Mouse (Mus musculus) gonadal fat pad, adult 2 months (tissue): Measurements from ENCODE around the gene Tifa. TPM values are rescaled to one million over a fixed set of nuclear protein-coding genes. Genes with fewer than 3 reads are reported as not detected.

Source experiments
- DNase-seq: peaks from one replicate; pipeline ENCODE4 v3.0.0-alpha.2; 2012; ENCODE audit warnings: low read depth
- polyA plus RNA-seq: library from polyadenylated mRNA; depleted of rRNA; stranded (reverse); fragments of >200 nt; gene quantifications from 2 replicates; pipeline ENCODE4 v1.2.3, GENCODE M21; 2012

Tifa gene
- polyA plus RNA-seq, 1 experiment, result 2.7 TPM

DNA sequence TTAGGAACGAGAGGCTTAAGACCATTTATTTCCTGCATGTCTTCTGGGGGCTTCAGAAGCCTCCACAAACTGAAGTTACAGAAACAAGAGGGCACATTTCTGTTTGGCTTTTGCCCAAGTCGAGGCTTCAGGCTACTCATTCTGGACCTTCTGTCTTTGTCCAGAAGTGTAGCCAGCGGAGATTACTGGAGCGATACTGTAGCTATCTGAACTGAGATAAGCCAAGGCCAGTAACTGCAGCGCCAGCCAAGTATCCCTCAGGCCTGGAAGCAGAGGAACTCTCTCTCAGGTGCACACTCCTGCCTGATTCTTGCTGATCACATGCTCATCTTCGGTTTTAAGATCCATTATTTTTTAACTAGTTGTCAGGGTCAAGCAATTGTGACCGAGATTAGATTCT is 1.6 kb upstream of the Tifa start:
- no peak for DNase-seq

DNA sequence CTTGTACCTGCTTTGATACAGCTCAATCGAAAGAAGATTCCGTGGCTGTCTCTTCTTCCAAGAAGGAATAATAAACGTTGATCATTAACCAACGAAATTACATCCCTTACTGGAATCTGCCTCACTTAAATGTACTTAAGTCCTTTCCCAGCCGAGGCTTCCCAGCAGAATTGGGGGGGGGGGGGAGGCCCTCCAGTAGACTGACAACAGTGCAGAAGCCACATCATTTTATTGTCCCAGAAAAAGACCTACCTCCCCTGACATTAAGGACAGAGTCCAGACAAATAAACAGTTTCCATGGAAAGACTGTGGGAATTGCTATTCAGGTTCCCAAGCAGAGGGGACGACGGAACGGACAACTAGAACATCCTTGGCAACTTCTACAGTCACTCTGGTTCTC is 686 bp upstream of the Tifa start:
- no peak for DNase-seq

DNA sequence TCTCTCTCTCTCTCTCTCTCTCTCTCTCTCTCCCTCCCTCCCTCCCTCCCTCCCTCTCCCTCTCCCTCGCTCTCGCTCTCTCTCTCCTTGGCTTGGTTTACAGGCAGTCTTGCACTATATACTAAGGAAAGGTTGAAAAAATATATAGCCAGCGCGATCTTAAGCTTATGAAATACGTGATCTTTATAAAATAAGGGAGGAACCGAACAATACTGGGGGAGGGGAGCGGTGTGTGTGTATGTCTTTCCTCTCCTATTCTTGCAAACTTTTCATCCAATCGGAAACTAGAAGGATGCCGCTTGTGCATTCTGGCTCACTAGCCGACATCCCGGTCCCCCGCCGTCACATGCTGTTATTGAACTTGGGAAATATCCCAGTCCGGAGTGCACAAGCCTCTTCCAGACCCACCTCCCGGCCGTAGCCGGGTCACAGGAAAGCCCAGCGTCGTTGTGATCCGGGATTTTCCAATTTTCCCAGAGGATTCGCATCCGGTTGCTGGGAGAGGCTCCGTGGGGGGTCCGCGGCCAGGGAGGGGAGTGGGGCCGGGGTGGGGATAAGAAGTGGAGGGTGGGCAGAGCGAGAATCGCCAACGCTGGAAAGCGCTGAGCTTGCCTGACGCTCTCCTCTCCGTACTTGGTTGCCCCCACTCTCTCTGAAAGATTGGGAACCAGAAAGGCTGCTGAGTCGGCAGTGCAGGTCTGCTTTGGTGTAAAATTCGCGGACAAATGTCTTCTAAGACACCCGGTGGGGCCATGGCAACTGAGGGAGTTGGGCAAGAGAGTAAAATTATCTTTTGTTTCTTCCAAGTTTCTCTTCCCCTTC is 840 bp downstream of the Tifa start:
- no peak for DNase-seq

DNA sequence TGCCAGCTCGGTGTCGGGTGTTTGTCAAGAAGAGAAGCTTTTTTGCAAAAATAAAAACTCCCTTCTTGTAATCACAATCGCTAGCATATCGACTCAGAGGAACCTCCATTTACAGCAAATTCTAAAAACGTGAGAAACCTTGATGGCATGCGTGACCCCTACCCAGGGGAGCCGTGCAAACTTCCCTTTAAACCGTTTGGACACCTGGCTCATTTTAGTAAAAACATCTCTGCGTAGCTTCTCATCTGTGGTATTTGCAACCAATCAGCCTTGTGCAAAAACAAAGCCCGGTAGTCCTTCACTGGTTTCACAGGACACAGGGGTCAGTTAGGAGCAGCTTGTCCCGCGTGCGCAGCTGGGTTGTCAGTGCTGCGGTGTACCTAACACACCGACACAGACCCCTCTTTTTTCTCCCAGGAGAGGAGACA is 1.5 kb downstream of the Tifa start:
- DNase-seq, result no peak

DNA sequence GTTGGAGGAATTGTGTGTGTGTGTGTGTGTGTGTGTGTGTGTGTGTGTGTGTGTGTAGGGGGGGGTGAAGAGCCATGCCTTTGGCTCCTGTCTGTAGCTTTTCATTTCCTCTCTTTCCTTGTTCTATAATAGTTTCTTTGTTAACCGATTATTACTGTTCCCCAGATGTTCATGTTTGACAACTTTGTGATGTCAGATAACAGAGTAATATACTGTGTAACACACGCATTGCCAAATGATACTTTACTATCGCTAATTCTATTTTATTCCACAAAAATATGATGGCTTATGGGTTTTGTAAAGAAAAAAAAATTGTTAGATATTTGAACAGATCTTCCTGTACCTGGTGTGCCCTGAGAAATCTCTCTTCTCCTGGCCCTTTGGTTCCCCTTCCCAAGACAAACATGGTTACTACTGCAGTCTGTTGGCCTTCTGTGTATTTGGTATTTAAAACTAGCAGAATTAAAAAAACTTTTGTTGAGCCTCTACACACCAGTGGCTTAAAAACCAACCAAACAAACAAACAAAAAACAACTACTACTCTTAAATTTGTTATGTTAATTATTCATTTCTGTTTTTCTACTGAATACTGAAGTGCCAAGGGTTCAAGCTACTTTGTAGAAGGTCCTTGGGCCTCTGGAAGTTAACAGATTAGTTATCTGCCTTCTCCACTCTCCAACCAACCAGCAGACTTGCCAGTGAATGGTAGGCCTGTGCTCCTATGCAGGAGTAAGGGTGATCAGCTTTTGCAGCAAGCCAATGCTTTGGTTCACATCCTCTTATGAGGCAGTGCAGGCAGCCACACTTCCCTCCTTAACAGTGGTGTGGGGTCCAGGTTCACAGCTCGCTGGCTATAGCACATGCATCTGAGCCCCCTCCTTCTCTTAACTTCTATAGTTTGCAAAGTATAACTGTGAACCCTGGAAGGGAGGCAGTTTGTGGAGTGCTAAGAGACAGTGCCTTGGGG is 2.3 kb downstream of the Tifa start:
- DNase-seq, result no peak

DNA sequence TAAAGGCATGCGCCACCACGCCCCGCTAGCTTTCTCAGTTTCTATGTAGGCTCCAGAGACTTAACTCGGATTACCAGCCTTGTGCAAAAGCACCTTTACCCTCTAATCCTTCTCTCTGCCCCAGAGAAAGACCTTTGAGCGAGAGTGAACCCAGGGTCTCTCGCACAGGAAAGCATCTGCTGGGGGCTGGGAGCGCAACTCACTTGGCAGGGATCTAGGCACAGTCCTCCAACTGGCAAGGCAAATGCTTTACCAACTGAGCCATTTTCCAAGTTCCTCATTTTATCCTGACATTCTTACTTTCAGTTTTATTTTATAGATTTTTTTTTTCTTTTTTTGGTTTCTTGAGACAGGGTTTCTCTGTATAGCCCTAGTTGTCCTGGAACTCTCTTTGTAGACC is 3.4 kb downstream of the Tifa start:
- no peak for DNase-seq

DNA sequence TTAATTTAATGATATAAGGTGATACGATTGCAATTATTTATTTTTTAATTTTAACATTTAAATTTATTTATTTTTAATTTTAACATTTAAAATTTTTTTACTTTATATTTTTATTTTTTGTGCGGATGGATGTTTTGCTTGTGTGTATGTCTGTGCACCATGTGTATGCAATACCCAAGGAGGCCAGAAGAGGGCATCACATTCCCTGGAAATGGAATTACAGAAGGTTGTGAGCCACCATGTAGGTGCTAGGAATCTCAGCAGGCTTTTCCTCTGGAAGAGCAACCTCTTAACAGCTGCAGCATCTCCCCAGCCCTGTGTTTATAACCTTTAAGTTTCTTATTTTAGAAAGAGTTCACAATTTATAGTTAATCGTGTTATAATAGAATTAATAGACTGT is 6.2 kb downstream of the Tifa start:
- DNase-seq, result no peak

DNA sequence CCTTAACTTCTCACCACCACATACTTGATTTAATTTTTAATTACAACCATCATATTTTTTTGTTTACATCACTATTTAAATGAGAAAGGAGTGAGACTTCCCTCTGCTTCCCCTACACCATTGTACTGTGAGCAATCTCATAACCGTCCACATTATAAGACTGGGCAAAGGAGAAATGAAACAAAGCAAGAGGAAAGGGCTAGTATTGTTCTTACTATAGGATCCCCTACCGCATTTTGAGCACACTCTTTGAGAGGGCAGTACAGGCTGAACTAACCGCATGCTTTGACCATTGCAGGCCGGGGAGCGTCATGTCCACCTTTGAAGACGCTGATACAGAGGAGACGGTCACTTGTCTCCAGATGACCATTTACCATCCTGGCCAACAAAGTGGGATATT is 6.7 kb downstream of the Tifa start:
- no peak for DNase-seq

DNA sequence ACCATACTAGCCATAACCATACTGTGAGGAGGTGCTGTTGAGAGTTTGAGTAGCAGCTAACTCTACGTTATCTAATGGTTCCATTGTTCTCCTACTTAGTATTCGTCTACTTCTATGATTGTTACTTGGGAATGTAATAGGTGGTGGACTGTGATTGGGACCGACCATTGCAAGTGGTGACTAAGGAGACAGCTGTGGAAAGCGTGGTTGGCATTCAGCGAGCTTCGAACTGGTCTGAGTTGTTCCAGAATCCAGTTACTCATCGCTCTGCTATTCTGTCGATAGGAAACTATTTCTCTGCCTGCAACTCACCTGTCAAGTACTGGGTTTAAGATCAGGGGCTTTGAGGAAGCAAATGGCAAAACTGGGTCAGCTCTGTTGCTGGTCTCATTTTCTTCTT is 11.6 kb downstream of the Tifa start:
- DNase-seq, result no peak

DNA sequence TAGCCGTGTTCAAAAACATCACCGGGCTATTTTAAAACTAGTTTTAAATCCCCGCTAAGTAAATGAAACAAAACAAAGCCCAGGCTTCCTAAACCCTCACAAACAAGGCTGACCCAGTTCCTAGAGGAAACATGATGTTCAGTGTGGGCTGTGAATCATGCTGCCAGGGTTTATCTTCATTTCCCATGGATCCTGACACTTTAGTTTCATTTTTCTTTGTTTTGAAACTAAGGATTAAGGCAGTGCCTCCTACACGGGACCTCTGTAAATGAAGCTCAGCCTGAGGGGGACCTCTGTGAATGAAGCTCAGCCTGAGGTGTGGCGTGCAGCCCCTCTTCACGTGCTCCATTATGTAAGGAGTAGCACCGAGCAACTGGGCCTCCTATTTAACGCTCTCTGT is 13.2 kb downstream of the Tifa start:
- DNase-seq, result no peak

DNA sequence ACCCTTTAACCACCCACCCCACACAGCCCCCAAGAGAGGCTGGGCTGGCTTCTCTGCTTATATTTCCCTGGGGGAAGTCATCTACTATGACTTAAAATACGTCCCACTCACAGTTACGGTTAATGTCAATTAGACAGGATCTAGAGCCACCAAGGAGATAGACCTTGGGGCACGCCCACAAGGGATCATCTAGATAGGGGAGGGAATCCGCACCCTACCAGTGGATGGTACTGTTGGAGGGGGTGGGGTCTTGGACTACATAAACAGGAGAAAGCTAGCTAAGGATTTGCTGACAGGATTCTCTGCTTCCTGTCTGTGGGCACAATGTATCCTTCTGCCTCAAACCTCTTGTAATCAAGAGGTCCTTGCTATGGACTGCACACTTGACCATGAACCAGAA is 14.8 kb downstream of the Tifa start:
- DNase-seq, result no peak

DNA sequence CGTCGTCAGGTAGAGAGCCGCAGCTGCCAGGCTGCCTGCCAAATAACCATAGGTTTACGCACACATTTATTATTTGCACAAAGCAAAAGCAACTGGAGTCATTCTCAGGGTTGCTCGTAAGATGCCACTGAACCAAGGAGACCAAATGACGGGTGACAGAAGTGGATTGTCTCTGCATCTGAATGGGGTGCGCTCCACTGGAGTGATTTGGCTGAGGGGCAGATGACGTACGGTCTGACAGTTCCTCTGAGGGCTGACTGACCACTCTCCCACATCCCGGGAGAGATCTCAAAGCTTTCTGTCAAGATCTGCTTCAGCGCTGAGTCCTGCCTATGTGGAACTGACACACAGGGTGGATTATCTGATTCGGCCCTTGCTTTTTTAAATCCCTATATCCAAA is 15.5 kb downstream of the Tifa start:
- DNase-seq, result no peak

DNA sequence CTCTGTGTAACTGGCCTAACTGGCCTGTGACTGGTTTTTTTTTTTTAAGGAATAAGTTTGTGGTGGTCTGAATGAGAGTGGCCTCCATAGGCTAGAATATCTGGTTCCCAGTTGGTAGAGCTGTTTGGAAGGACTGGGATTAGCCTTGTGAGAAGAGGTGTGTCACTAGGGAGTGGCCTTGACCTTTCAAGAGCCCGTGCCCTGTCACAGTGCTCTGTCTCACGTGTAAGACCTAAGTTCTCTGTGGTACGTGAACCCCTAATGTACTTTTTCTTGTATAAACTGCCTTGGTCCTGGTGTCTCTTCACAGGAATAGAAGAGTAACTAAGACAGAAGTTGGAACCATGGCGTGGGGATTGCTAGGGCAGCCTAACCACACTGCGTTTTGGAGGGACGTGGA is 16.4 kb downstream of the Tifa start:
- no peak for DNase-seq

DNA sequence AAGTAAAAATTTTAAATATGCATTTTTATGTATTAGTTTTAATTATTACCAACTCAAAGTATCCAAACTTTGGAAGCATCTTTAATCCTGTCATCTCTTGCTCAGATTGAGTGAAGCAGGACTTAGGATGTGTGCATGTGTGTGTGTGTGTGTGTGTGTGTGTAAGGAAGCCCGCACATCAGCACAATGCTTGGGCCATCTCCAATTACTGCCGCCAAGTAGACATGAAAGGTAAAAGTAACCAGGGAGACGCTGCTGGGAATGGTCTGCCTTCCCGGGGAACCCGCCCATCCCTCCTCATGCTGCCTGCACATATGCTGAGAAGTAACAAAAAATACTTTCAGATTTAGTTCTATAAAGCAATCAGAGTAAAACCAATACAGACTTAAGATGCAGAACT is 18.2 kb downstream of the Tifa start:
- DNase-seq, result no peak

DNA sequence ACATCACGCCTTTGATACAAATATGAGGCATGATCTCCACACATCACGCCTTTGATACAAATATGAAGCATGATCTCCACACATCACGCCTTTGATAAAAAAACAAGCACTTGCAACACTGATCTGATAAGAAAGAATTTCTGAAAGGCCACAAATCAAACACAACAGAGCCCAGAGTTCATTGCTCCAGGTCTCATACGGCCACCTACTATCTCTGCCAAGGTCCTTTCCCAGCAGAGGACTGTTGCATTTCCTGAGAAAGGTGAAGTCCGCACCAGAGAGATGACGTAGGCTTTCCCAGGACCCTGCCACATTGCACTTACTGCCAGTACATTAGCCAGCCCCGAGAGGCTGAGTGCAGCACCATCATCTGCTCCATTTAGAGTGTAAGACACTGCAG is 19.5 kb downstream of the Tifa start:
- no peak for DNase-seq

DNA sequence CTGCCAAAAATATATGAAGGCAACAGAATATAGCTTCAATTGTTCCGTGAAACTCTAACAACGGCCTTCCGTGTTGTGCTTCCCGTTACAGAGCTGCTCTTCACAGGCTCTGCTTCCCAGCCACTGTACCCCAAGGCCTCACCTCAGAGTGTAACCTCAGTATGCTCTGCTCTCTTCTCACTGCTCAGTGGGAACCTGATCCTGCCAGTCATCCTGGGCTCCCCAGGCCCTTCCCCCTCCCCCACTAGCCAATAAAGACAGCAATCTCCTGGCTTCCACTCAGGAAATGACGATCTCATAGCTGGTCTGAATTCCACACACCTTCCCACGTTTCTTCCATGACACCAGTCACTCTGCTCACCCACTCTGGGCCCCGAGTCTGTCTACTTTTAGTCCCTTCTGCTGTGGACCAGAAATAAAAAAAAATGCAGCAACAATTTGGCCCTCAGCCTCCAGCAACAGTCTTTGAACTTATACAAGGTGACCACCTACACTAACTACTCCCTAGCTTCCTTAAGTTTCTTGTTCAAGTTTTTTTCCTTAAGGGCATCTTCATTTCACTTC is 27.6 kb downstream of the Tifa start:
- no peak for DNase-seq

DNA sequence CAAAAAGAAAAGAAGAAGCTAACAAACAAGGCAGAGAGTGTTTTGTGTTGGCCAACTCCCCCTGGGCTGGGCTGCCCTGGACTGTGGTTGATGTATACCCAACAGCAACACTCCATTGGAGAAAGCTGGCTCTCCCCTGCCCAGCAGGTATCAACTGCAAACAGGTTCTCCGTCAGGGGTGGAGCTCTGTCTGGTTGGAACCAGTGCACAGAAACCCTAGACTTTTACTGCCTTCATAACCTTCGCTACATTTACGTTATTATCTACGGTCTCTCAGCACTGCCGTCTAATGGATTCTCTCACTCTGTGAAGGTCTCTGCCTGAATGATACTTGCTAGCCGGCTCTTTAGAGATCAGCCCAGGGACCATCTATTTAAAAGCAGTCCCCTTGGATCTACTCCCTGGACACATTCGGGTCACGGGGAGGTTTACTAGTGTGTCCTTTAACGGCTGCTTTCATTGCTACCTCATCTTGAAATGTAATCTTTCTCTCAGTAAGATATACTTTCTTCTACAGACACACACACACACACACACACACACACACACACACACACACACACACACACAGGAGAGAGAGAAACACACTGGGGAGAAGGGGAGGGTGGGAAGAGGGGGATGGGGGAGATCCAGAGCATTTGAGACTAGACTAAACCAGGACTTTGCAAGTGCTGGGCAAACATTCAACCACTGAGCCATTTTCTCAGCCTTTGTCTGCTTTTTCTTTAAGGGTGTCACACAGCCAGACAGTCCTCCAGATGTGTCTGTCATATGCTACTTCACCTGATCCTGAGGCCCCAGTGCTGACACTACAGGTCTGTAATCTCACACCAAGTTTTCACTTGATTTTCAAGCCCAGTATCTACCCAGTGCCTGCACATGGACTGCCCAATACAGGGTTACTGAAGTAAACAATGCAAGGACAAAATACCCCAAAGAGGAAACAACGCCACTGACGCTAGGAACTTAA is 29.4 kb downstream of the Tifa start:
- DNase-seq, result no peak

DNA sequence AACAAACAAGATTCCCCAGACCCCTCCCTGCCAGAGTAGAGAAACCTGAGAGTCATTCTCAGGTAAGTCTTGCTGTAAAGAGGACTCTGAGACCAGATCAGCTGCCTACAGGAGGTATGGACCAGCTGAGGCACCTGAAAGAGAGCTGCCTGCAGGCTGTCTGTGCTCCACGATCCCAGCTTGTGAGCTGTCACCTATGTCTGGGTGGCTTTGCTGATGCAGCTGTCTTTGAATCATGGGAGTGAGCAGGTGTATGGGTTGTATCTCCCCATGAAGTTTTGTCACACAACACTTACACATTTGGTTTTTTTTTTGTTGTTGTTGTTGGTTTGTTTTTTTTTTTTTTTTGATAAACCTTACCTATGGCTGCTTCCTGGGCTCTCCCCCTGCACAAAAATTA is 30.8 kb downstream of the Tifa start:
- no peak for DNase-seq

DNA sequence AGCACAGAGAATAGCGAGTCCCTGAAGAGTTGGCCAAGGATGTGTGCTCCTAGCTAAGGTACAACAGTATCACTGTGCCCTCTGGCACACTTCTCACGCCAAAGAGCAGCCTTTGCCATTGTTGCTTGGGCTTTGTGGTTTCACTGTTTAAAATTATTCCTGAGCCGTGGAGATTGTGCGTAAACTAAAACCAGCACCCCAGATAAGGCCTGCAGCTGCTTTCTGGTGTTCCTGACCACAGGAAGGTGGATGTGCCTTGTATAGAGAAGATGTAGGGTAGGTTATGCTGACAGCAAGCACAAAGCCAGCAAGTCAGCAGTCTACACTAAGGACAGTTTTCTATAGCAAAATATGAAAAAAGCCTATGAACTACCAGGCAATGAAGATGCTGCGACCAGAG is 31.6 kb downstream of the Tifa start:
- no peak for DNase-seq

DNA sequence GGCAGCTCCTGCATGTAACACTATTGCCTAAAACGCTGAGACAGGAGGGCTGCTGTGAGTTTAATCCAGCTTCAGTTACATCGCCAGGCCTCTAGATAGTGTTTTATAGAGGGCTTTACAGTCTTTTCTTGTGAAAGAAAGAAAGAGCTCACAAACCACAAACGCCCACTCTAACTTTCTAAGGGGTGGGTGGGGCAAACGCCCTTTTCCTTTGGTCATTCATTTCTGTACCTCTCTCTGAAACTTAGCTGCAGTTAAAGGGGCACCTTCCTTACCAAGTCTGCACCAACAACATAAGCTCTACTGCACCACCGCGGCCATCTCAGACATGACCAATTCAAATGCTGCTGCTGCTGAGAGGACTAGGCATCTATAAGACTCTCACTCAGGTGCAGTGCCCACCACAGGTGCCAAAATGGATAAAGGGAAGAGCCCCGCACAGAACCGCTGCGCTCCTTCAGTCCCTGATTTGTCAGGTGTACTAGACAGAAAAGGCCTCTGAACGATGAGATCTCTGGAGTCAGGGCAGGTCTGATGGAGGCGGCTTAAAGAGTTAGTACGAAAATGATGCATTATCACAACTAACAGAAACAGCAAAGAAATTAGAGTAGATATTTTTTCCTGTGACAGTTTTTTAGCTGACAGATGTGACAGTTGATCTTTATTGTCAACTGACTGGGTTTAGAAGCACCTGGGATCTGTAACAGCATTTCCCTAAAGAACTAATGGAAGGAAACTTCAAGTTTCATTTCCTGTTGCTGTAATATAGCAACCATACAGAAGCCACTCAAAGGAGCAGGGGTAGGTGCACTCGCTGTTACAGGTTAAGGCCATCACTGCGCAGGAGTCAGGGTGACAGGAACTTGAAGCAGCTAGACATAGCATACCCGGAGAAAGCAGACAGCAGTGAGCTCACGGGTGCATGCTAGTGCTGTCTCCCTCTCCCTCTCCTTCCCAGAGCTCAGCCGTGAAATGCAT is 34.6 kb downstream of the Tifa start:
- DNase-seq, result no peak
